Mouse (Mus musculus) thymus, adult 2 months (tissue): ENCODE measurements around the gene Olfr549.

Experiments
- CTCF ChIP-seq: fragments of 200-500 bp; IDR thresholded peaks from 2 replicates; pipeline ENCODE4 v1.5.1; 2012; ENCODE audit warnings: mild to moderate bottlenecking, control low read depth, low read length, moderate library complexity, borderline replicate concordance; ENCODE audit not compliant: control insufficient read depth, poor library complexity, insufficient read depth; ENCODE audit errors: extremely low read depth
- POLR2A ChIP-seq: fragments of 200-500 bp; IDR thresholded peaks from 2 replicates; pipeline ENCODE4 v1.6.1; 2012; ENCODE audit warnings: mild to moderate bottlenecking, low read length, control low read depth, moderate library complexity; ENCODE audit not compliant: control insufficient read depth, poor library complexity, insufficient read depth; ENCODE audit errors: extremely low read depth

DNA sequence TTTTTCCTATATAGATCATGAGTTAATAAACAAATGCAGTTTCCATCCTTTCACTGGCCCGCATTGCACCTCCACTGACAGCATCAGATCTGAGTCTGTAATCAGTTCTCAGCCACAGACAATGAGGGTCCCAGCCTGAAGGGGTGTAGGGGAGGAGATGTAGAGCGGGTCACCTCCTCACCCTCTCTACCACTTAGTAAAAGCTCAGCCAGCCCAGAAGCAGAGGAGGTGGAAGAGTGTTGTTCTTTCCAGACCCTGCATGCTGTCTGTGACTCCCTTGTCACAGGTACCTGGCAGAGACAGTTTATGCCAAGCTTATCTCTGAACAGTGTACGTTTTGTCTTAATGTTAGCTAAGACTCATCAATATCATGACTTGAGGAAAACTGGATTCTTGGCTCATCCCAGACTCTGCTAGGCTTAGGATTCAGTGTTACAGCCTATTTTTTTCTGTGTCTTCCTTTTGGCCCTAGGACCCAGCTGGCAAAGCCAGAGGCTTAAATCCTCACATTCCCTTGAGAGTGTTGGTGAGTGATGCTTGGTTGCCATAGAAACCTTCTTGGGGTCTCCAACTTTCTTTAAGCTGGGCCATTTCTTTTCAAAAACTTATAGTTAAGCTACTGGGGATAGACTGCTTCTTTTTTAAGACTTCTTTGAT is 23.6 kb downstream of the Olfr549 start:
- TF ChIP-seq POLR2A (no peak), CTCF (no peak)
